Mouse (Mus musculus): Measurements from ENCODE around the gene Pkhd1. TPM values are rescaled to one million over a fixed set of nuclear protein-coding genes. Genes with fewer than 3 reads are reported as not detected.
A peak's percentile ranks its signal among the peaks of the same experiment; 100 is the strongest.
"Not testable (repeated sequence)": the region's sequence is repeated elsewhere in the genome, so short reads cannot be mapped to it uniquely, and the experiment has no call there.

Pkhd1 gene
- polyA plus RNA-seq, 1 experiment from 2014 or later, result 6.4 TPM

GRCm38 (mm10) chr1:20478695-20479094, 139.2 kb downstream of the Pkhd1 start:
- Histone ChIP-seq H3K4me3 (replicated peaks) (no peak overlapping the region), H3K9me3 (replicated peaks) (no peaks in the 10 kb centered on the region), H3K4me1 (peaks cover 11% of the 10 kb centered on the region), H3K27me3 (0 out of 2 replicates have a peak, but pooled peaks cover 5% of the 10 kb centered on the region), H3K9ac (no peak overlapping the region), H3K27ac (no peak overlapping the region), H3K36me3 (no peaks in the 10 kb centered on the region), H3K4me2 (peak overlapping the region; percentile 58; the same call in 1 of the 2 replicates)
- no peak for ATAC-seq (replicated peaks; ENCODE audit: low FRiP score)
- WGBS, result 70% methylated on average over 3 of the region's 3 CpGs

GRCm38 (mm10) chr1:20478266-20478659, 139.6 kb downstream of the Pkhd1 start:
- Histone ChIP-seq H3K9me3 (replicated peaks) (no peaks in the 10 kb centered on the region), H3K4me3 (replicated peaks) (peak overlapping the region; percentile 33), H3K4me1 (peaks cover 11% of the 10 kb centered on the region), H3K27me3 (0 out of 2 replicates have a peak, but pooled peaks cover 5% of the 10 kb centered on the region), H3K27ac (no peak overlapping the region), H3K4me2 (peak overlapping the region; percentile 58), H3K36me3 (no peaks in the 10 kb centered on the region), H3K9ac (no peak overlapping the region)
- ATAC-seq (replicated peaks; ENCODE audit: low FRiP score), result 0 out of 2 replicates have a peak, but pooled peaks have one; percentile 20
- 28% methylated on average over 6 of the region's 6 CpGs for WGBS

- Histone ChIP-seq H3K4me1 (peaks cover 11% of the 10 kb centered on the region), H3K4me3 (replicated peaks) (peak overlapping the region; percentile 33), H3K27me3 (0 out of 2 replicates have a peak, but pooled peaks cover 5% of the 10 kb centered on the region), H3K27ac (no peak overlapping the region), H3K9me3 (replicated peaks) (no peaks in the 10 kb centered on the region), H3K9ac (no peak overlapping the region), H3K4me2 (peak overlapping the region; percentile 58), H3K36me3 (no peaks in the 10 kb centered on the region)
- 5% methylated on average over 25 of the region's 25 CpGs for WGBS
- ATAC-seq (replicated peaks; ENCODE audit: low FRiP score), result peak; percentile 92
Measured at GRCm38 (mm10) chr1:20477561-20478265, 140.2 kb downstream of the Pkhd1 start.

GRCm38 (mm10) chr1:20470770-20471169, 147.1 kb downstream of the Pkhd1 start:
- H3K4me3 ChIP-seq (replicated peaks), result no peak overlapping the region
- H3K4me2 ChIP-seq, result no peak overlapping the region
- H3K27me3 ChIP-seq, result no peaks in the 10 kb centered on the region
- H3K9ac ChIP-seq, result no peak overlapping the region
- no peak for ATAC-seq (replicated peaks; ENCODE audit: low FRiP score)
- no peaks in the 10 kb centered on the region for H3K4me1 ChIP-seq
- no peaks in the 10 kb centered on the region for H3K36me3 ChIP-seq
- no peak overlapping the region for H3K27ac ChIP-seq
- 69% methylated on average over 11 of the region's 11 CpGs for whole genome bisulfite sequencing
- no peaks in the 10 kb centered on the region for H3K9me3 ChIP-seq (replicated peaks)

GRCm38 (mm10) chr1:20470317-20470716, 147.5 kb downstream of the Pkhd1 start:
- no peak overlapping the region for H3K4me2 ChIP-seq
- ATAC-seq (replicated peaks; ENCODE audit: low FRiP score), result no peak
- H3K4me3 ChIP-seq (replicated peaks), result no peak overlapping the region
- no peaks in the 10 kb centered on the region for H3K27me3 ChIP-seq
- 92% methylated on average over 6 of the region's 6 CpGs for WGBS
- H3K27ac ChIP-seq, result no peak overlapping the region
- no peaks in the 10 kb centered on the region for H3K36me3 ChIP-seq
- H3K9me3 ChIP-seq (replicated peaks), result no peaks in the 10 kb centered on the region
- H3K4me1 ChIP-seq, result no peaks in the 10 kb centered on the region
- H3K9ac ChIP-seq, result no peak overlapping the region

- ATAC-seq (replicated peaks; ENCODE audit: low FRiP score), result no peak
- Histone ChIP-seq H3K9ac (no peak overlapping the region), H3K27ac (no peak overlapping the region), H3K27me3 (no peaks in the 10 kb centered on the region), H3K4me2 (no peak overlapping the region), H3K4me1 (no peaks in the 10 kb centered on the region), H3K9me3 (replicated peaks) (no peaks in the 10 kb centered on the region), H3K36me3 (no peaks in the 10 kb centered on the region), H3K4me3 (replicated peaks) (no peak overlapping the region)
- 34% methylated on average over 4 of the region's 4 CpGs for WGBS
Measured at GRCm38 (mm10) chr1:20466481-20466880, 151.4 kb downstream of the Pkhd1 start.

- H3K36me3 ChIP-seq, result no peaks in the 10 kb centered on the region
- H3K4me1 ChIP-seq, result no peaks in the 10 kb centered on the region
- H3K27ac ChIP-seq, result no peak overlapping the region
- H3K4me3 ChIP-seq (replicated peaks), result no peak overlapping the region
- WGBS, result 67% methylated on average over 1 of the region's 1 CpGs
- H3K9ac ChIP-seq, result no peak overlapping the region
- ATAC-seq (replicated peaks; ENCODE audit: low FRiP score), result no peak
- no peaks in the 10 kb centered on the region for H3K27me3 ChIP-seq
- H3K9me3 ChIP-seq (replicated peaks), result no peaks in the 10 kb centered on the region
- no peak overlapping the region for H3K4me2 ChIP-seq
Measured at GRCm38 (mm10) chr1:20454621-20455020, 163.2 kb downstream of the Pkhd1 start.

- Histone ChIP-seq H3K27me3 (no peaks in the 10 kb centered on the region), H3K9ac (no peak overlapping the region), H3K36me3 (no peaks in the 10 kb centered on the region), H3K4me1 (no peaks in the 10 kb centered on the region), H3K9me3 (replicated peaks) (no peaks in the 10 kb centered on the region), H3K27ac (no peak overlapping the region), H3K4me2 (no peak overlapping the region), H3K4me3 (replicated peaks) (no peak overlapping the region)
- ATAC-seq (replicated peaks; ENCODE audit: low FRiP score), result peak; percentile 79
- WGBS, result 25% methylated on average over 10 of the region's 10 CpGs
Measured at GRCm38 (mm10) chr1:20450074-20450473, 167.8 kb downstream of the Pkhd1 start.

GRCm38 (mm10) chr1:20432026-20432425, 185.8 kb downstream of the Pkhd1 start:
- not testable (repeated sequence) for ATAC-seq (replicated peaks; ENCODE audit: low FRiP score); H3K4me1 ChIP-seq; H3K4me2 ChIP-seq; H3K27me3 ChIP-seq; H3K4me3 ChIP-seq (replicated peaks); H3K9me3 ChIP-seq (replicated peaks); H3K9ac ChIP-seq; H3K27ac ChIP-seq; H3K36me3 ChIP-seq
- 91% methylated on average over 16 of the region's 16 CpGs for WGBS

GRCm38 (mm10) chr1:20429056-20429394, 188.8 kb downstream of the Pkhd1 start:
- Histone ChIP-seq H3K4me3 (replicated peaks) (no peak overlapping the region), H3K9ac (no peak overlapping the region), H3K27ac (no peak overlapping the region), H3K4me2 (no peak overlapping the region), H3K36me3 (no peaks in the 10 kb centered on the region), H3K4me1 (peaks cover 8% of the 10 kb centered on the region; the same call in 1 of the 2 replicates), H3K27me3 (no peaks in the 10 kb centered on the region), H3K9me3 (replicated peaks) (no peaks in the 10 kb centered on the region)
- 83% methylated on average over 3 of the region's 3 CpGs for WGBS
- no peak for ATAC-seq (replicated peaks; ENCODE audit: low FRiP score)

- peak overlapping the region; percentile 32; the same call in 1 of the 2 replicates for H3K27ac ChIP-seq
- 42% methylated on average over 12 of the region's 12 CpGs for whole genome bisulfite sequencing
- H3K27me3 ChIP-seq, result no peaks in the 10 kb centered on the region
- no peak overlapping the region; the same call in 1 of the 2 replicates for H3K4me2 ChIP-seq
- H3K9me3 ChIP-seq (replicated peaks), result no peaks in the 10 kb centered on the region
- ATAC-seq (replicated peaks; ENCODE audit: low FRiP score), result peak; percentile 92
- peaks cover 8% of the 10 kb centered on the region; the same call in 1 of the 2 replicates for H3K4me1 ChIP-seq
- no peaks in the 10 kb centered on the region for H3K36me3 ChIP-seq
- no peak overlapping the region for H3K9ac ChIP-seq
- no peak overlapping the region for H3K4me3 ChIP-seq (replicated peaks)
Measured at GRCm38 (mm10) chr1:20428370-20429055, 189.4 kb downstream of the Pkhd1 start.

- H3K4me2 ChIP-seq, result no peak overlapping the region
- no peak overlapping the region for H3K4me3 ChIP-seq (replicated peaks)
- no peak overlapping the region for H3K9ac ChIP-seq
- H3K27me3 ChIP-seq, result no peaks in the 10 kb centered on the region
- H3K4me1 ChIP-seq, result no peaks in the 10 kb centered on the region
- no peak for ATAC-seq (replicated peaks; ENCODE audit: low FRiP score)
- no peak overlapping the region for H3K27ac ChIP-seq
- no peaks in the 10 kb centered on the region for H3K9me3 ChIP-seq (replicated peaks)
- H3K36me3 ChIP-seq, result no peaks in the 10 kb centered on the region
- 74% methylated on average over 5 of the region's 5 CpGs for WGBS
Measured at GRCm38 (mm10) chr1:20409411-20409967, 208.4 kb downstream of the Pkhd1 start.

Measured in kidney, embryonic 15.5 days (tissue).